Mouse (Mus musculus) C2C12 (cell line): Measurements from ENCODE around the gene Sun1.

Source experiments
- CEBPB ChIP-seq: IDR thresholded peaks from one replicate; pipeline ENCODE4 v1.6.1; 2011; ENCODE audit warnings: low read depth, mild to moderate bottlenecking, control low read depth, moderate library complexity
- CTCF ChIP-seq: IDR thresholded peaks from one replicate; pipeline ENCODE4 v1.5.1; 2011; ENCODE audit not compliant: control insufficient read depth, insufficient read depth, insufficient read length
- MAX ChIP-seq: IDR thresholded peaks from one replicate; pipeline ENCODE4 v1.6.1; 2011; ENCODE audit warnings: mild to moderate bottlenecking, control low read depth
- MYOG ChIP-seq: IDR thresholded peaks from one replicate; pipeline ENCODE4 v1.6.1; 2011; ENCODE audit not compliant: control insufficient read depth, insufficient read length; ENCODE audit errors: extremely low read depth
- USF1 ChIP-seq: IDR thresholded peaks from one replicate; pipeline ENCODE4 v1.6.1; 2011; ENCODE audit warnings: low read depth, mild to moderate bottlenecking, control low read depth, moderate library complexity

DNA sequence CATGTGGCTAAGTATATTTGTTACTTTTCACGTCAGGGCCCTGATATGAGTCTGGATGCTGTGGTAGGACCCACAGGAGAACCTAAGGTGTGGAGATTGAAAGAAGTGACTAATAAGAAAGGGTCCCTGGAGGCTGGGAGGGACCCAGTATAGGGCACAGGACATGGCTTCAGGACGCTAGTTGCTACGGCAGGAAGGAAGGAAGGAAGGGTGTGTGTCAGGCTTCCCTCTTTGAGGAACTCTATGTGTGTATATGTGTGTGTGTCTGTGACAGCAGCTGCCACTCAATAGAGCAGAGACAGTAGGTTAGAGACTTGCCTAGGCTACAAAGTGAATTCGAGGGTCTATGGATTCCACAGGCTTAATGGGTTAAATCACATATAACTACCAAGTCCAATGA lies 20.2 kb downstream of the Sun1 start:
- TF ChIP-seq CTCF, result no peak
- TF ChIP-seq MAX, result no peak
- no peak for TF ChIP-seq USF1
- TF ChIP-seq MYOG, result no peak
- TF ChIP-seq CEBPB, result no peak
